Mouse (Mus musculus) MEL (cell line): Measurements from ENCODE around the gene Slc1a5. TPM values are rescaled to one million over a fixed set of nuclear protein-coding genes. Genes with fewer than 3 reads are reported as not detected.

Experiments used
- DNase-seq: peaks from one replicate; pipeline ENCODE4 v3.0.0; 2011; ENCODE audit warnings: low read depth, low spot score
- H3K27ac ChIP-seq: 2 replicates; pipeline ENCODE4 v1.5.1; 2012; ENCODE audit warnings: low read depth, mild to moderate bottlenecking, control low read depth, low read length, moderate library complexity; ENCODE audit not compliant: control insufficient read depth
- H3K27me3 ChIP-seq, 2 experiments: fragments of 150-350 bp in 1 of 2; sonication (generic) in 1 of 2; 2 replicates each; pipeline ENCODE4 v1.6.1; 2012; ENCODE audit warnings: low read length in 2 of 2, mild to moderate bottlenecking in 2 of 2, improper control_type of control experiment in 1 of 2, moderate library complexity in 1 of 2; ENCODE audit not compliant: insufficient read depth in 2 of 2, control insufficient read depth in 1 of 2
- H3K36me3 ChIP-seq, 2 experiments: 2 replicates each; pipeline ENCODE4 v1.6.1; 2012 to 2014; ENCODE audit warnings: low read length in 2 of 2, improper control_type of control experiment in 1 of 2, inconsistent platforms in 1 of 2, mild to moderate bottlenecking in 1 of 2; ENCODE audit not compliant: insufficient read depth in 2 of 2, control insufficient read depth in 1 of 2
- H3K4me1 ChIP-seq, 2 experiments: fragments of 150-350 bp in 1 of 2; sonication (generic) in 1 of 2; 2 replicates each; pipeline ENCODE4 v1.6.1; 2012; ENCODE audit warnings: low read length in 2 of 2, improper control_type of control experiment in 1 of 2, mild to moderate bottlenecking in 1 of 2; ENCODE audit not compliant: insufficient read depth in 2 of 2, control insufficient read depth in 1 of 2
- H3K4me3 ChIP-seq, 2 experiments: fragments of 150-350 bp in 1 of 2; sonication (generic) in 1 of 2; 2 replicates each; pipeline ENCODE4 v1.5.1; 2012; ENCODE audit warnings: low read depth in 2 of 2, low read length in 2 of 2, mild to moderate bottlenecking in 2 of 2, moderate library complexity in 2 of 2, control low read depth in 1 of 2, improper control_type of control experiment in 1 of 2; ENCODE audit not compliant: control insufficient read depth in 1 of 2, insufficient read depth in 1 of 2
- H3K79me2 ChIP-seq: 2 replicates; pipeline ENCODE4 v1.6.1; 2012; ENCODE audit warnings: mild to moderate bottlenecking, low read length, moderate library complexity; ENCODE audit not compliant: control insufficient read depth, poor library complexity, insufficient read depth
- H3K9ac ChIP-seq: 2 replicates; pipeline ENCODE4 v1.6.1; 2012; ENCODE audit warnings: low read depth, mild to moderate bottlenecking, control low read depth, low read length, moderate library complexity; ENCODE audit not compliant: control insufficient read depth, poor library complexity, severe bottlenecking
- H3K9me3 ChIP-seq: fragments of 150-350 bp; sonication (generic); replicated peaks from 2 replicates; pipeline ENCODE4 v1.6.1; 2012; ENCODE audit warnings: mild to moderate bottlenecking, low read length, improper control_type of control experiment, moderate library complexity; ENCODE audit not compliant: insufficient read depth
- CHD2 ChIP-seq: IDR thresholded peaks from 2 replicates; pipeline ENCODE4 v1.6.1; 2011; ENCODE audit warnings: low read length, improper control_type of control experiment
- CTCF ChIP-seq, 3 experiments: IDR thresholded peaks in 2 of 3; conservative IDR thresholded peaks in 1 of 3; 2 replicates each; pipeline ENCODE4 v1.5.1; 2011 to 2012; ENCODE audit warnings: low read length in 3 of 3, low read depth in 2 of 3, mild to moderate bottlenecking in 2 of 3, improper control_type of control experiment in 1 of 3, inconsistent platforms in 1 of 3, mixed read lengths in 1 of 3, moderate library complexity in 1 of 3; ENCODE audit not compliant: control insufficient read depth in 1 of 3, insufficient read depth in 1 of 3, poor library complexity in 1 of 3, severe bottlenecking in 1 of 3
- EP300 ChIP-seq, 2 experiments: IDR thresholded peaks; 2 replicates each; pipeline ENCODE4 v1.6.1; 2011; ENCODE audit warnings: improper control_type of control experiment in 2 of 2, low read length in 2 of 2, low read depth in 1 of 2, mild to moderate bottlenecking in 1 of 2
- ETS1 ChIP-seq: IDR thresholded peaks from 2 replicates; pipeline ENCODE4 v1.6.1; 2012; ENCODE audit warnings: low read depth, mild to moderate bottlenecking, inconsistent platforms, low read length, improper control_type of control experiment, moderate library complexity
- JUND ChIP-seq: IDR thresholded peaks from 2 replicates; pipeline ENCODE4 v1.6.1; 2011; ENCODE audit warnings: low read depth, mild to moderate bottlenecking, improper control_type of control experiment, low read length
- MAX ChIP-seq: IDR thresholded peaks from 2 replicates; pipeline ENCODE4 v1.6.1; 2011; ENCODE audit warnings: low read length, improper control_type of control experiment
- MAZ ChIP-seq: IDR thresholded peaks from 2 replicates; pipeline ENCODE4 v1.6.1; 2012; ENCODE audit warnings: low read depth, mild to moderate bottlenecking, inconsistent platforms, low read length, improper control_type of control experiment
- NELFE ChIP-seq: IDR thresholded peaks from 2 replicates; pipeline ENCODE4 v1.6.1; 2011; ENCODE audit warnings: low read depth, low read length, improper control_type of control experiment
- NRF1 ChIP-seq: IDR thresholded peaks from 2 replicates; pipeline ENCODE4 v1.6.1; 2014; ENCODE audit warnings: low read depth, mild to moderate bottlenecking, inconsistent platforms, low read length, improper control_type of control experiment, moderate library complexity; ENCODE audit not compliant: poor library complexity, insufficient read depth, severe bottlenecking
- POLR2A ChIP-seq, 2 experiments: IDR thresholded peaks; 2 replicates each; pipeline ENCODE4 v1.6.1; 2011 to 2012; ENCODE audit warnings: low read length in 2 of 2, mild to moderate bottlenecking in 2 of 2, control low read depth in 1 of 2, improper control_type of control experiment in 1 of 2, low read depth in 1 of 2, moderate library complexity in 1 of 2; ENCODE audit not compliant: control insufficient read depth in 1 of 2, insufficient read depth in 1 of 2, poor library complexity in 1 of 2
- POLR2AphosphoS2 ChIP-seq: IDR thresholded peaks from 2 replicates; pipeline ENCODE4 v1.6.1; 2011; ENCODE audit warnings: low read length, improper control_type of control experiment
- RAD21 ChIP-seq: IDR thresholded peaks from 2 replicates; pipeline ENCODE4 v1.6.1; 2011; ENCODE audit warnings: mild to moderate bottlenecking, low read depth, low read length, improper control_type of control experiment
- RCOR1 ChIP-seq: IDR thresholded peaks from 2 replicates; pipeline ENCODE4 v1.6.1; 2012; ENCODE audit warnings: low read depth, mild to moderate bottlenecking, inconsistent platforms, low read length, improper control_type of control experiment
- SIN3A ChIP-seq: IDR thresholded peaks from 2 replicates; pipeline ENCODE4 v1.6.1; 2012; ENCODE audit warnings: low read length, improper control_type of control experiment, inconsistent platforms
- TAL1 ChIP-seq: IDR thresholded peaks from 2 replicates; pipeline ENCODE4 v1.6.1; 2012; ENCODE audit warnings: mild to moderate bottlenecking, inconsistent platforms, low read length, moderate library complexity, mixed read lengths
- TBP ChIP-seq: IDR thresholded peaks from 2 replicates; pipeline ENCODE4 v1.8.0; 2011; ENCODE audit warnings: low read depth, low read length, improper control_type of control experiment
- ZC3H11A ChIP-seq: IDR thresholded peaks from 2 replicates; pipeline ENCODE4 v1.6.1; 2012; ENCODE audit warnings: low read depth, mild to moderate bottlenecking, inconsistent platforms, low read length, improper control_type of control experiment
- ZKSCAN1 ChIP-seq: IDR thresholded peaks from 2 replicates; pipeline ENCODE4 v1.6.1; 2012; ENCODE audit warnings: low read depth, mild to moderate bottlenecking, inconsistent platforms, low read length, improper control_type of control experiment, moderate library complexity
- ZMIZ1 ChIP-seq: IDR thresholded peaks from 2 replicates; pipeline ENCODE4 v1.6.1; 2012; ENCODE audit warnings: low read depth, mild to moderate bottlenecking, inconsistent platforms, low read length, improper control_type of control experiment, moderate library complexity
- polyA plus RNA-seq, 2 experiments: library from polyadenylated mRNA; stranded (reverse) in 1 of 2; unstranded in 1 of 2; fragments of >175 nt in 1 of 2; fragments of >200 nt in 1 of 2; gene quantifications; 2 replicates each; pipeline versions ENCODE4 v1.2.1 to v1.2.4; 2012; ENCODE audit warnings: low replicate concordance in 2 of 2, low read depth in 1 of 2; ENCODE audit not compliant: insufficient read length in 2 of 2, insufficient read depth in 1 of 2, missing spikeins in 1 of 2
- total RNA-seq: library from RNA; depleted of rRNA; stranded (reverse); fragments of 300-350 nt; gene quantifications from 2 replicates; pipeline ENCODE4 v1.2.3, GENCODE M21; 2012

Gene Slc1a5
- total and polyA plus RNA-seq, 3 experiments = 72.0 to 180 TPM; not detected in 1

GRCm38 (mm10) chr7:16845072-16845819 is 64.1 kb downstream of the Slc1a5 start:
- TF ChIP-seq EP300 (IDR thresholded peaks at IDR 0.05; ENCODE audit: low read depth in 1 of 2, low read length in 2 of 2) = no peak
- no peak for TF ChIP-seq MAX
- no peak for TF ChIP-seq RCOR1
- TF ChIP-seq NELFE = 0 out of 2 replicates have a peak, but pooled peaks have one; percentile 13
- TF ChIP-seq CHD2 = no peak
- TF ChIP-seq SIN3A = peak; percentile 54
- TF ChIP-seq ZKSCAN1 = no peak
- TF ChIP-seq POLR2A (IDR thresholded peaks at IDR 0.05; ENCODE audit: control insufficient read depth in 1 of 2, insufficient read depth in 1 of 2, low read depth in 1 of 2, low read length in 2 of 2, poor library complexity in 1 of 2) = 0 out of 4 replicates have a peak, but pooled peaks of 1 of the 2 experiments have one; percentile 18
- TF ChIP-seq TAL1 = no peak
- TF ChIP-seq TBP = no peak
- TF ChIP-seq ZC3H11A = no peak
- peak; percentile 54 for TF ChIP-seq ETS1
- no peak for TF ChIP-seq JUND
- TF ChIP-seq, all 39 proteins: peak for 4
- peak overlapping the region; percentile 72 to 100 for H3K4me3 ChIP-seq
- peak overlapping the region; percentile 81 for H3K9ac ChIP-seq
- peak; percentile 51 for DNase-seq
- H3K36me3 ChIP-seq = 0 out of 4 replicates have a peak, but pooled peaks cover 0 to 2% of the 10 kb centered on the region in 2 experiments
- peaks cover 5% of the 10 kb centered on the region; the same call in 1 of the 2 replicates for H3K79me2 ChIP-seq
- peak overlapping the region; percentile 24; the same call in 1 of the 2 replicates for H3K27ac ChIP-seq
- H3K9me3 ChIP-seq = no peaks in the 10 kb centered on the region
- peaks cover 0 to 5% of the 10 kb centered on the region in 2 experiments; a peak in 3 of 4 replicates for H3K4me1 ChIP-seq
- H3K27me3 ChIP-seq = no peaks in the 10 kb centered on the region

- Histone ChIP-seq H3K4me1 (peaks cover 0 to 5% of the 10 kb centered on the region in 2 experiments; a peak in 3 of 4 replicates), H3K27me3 (no peaks in the 10 kb centered on the region), H3K36me3 (0 out of 4 replicates have a peak, but pooled peaks cover 0 to 2% of the 10 kb centered on the region in 2 experiments), H3K79me2 (peaks cover 5% of the 10 kb centered on the region; the same call in 1 of the 2 replicates), H3K9me3 (no peaks in the 10 kb centered on the region), H3K9ac (peak overlapping the region; percentile 81), H3K27ac (no peak overlapping the region), H3K4me3 (peak overlapping the region; percentile 72 to 100)
- DNase-seq = peak; percentile 45
- TF ChIP-seq ETS1 (no peak), ZMIZ1 (no peak), POLR2AphosphoS2 (no peak), MAZ (no peak), RAD21 (no peak), NRF1 (no peak), CTCF (IDR thresholded peaks at IDR 0.05 in 2 of 3, conservative IDR thresholded peaks at IDR 0.05 in 1 of 3; ENCODE audit: control insufficient read depth in 1 of 3, insufficient read depth in 1 of 3, low read depth in 2 of 3, low read length in 3 of 3, poor library complexity in 1 of 3, severe bottlenecking in 1 of 3) (no peak)
These were observed 64.7 kb downstream of the Slc1a5 start for GRCm38 (mm10) chr7:16845820-16846167.
